Mouse (Mus musculus) erythroblast, embryonic 14.5 days (primary cell): ENCODE results near the gene Polr2l.

Source experiments
- GATA1 ChIP-seq: IDR thresholded peaks from 2 replicates; pipeline ENCODE4 v1.6.1; 2012; ENCODE audit warnings: low read length, inconsistent platforms, mixed read lengths
- TAL1 ChIP-seq: IDR thresholded peaks from 3 replicates; pipeline ENCODE4 v1.6.1; 2012; ENCODE audit warnings: low read length, inconsistent platforms, mixed read lengths

DNA sequence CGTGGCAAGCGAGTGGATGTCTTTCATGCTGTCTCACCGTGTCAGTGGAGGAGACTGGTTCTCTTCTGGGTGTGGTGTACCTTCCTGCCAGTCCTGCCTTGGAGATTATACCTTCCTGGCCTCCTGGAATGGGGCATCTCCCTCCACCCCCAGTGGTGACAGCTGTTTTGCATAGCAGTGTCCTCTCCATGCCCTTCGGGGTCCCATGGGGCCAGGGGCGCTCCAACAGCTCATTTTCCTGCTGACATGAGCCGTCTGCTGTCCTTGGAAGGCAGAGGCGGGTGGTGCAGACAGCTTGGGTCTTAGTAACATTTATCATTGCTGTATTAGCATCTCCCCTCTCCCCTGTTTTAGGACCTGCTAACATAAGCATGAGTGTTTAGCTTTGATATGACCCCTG is 12.2 kb upstream of the Polr2l start:
- TF ChIP-seq GATA1 (no peak), TAL1 (no peak)
